Mouse (Mus musculus) lung, embryonic 16.5 days (tissue): ENCODE data around the gene Zfp786. TPM values are rescaled to one million over a fixed set of nuclear protein-coding genes. Genes with fewer than 3 reads are reported as not detected.
"Not testable (repeated sequence)": the region's sequence is repeated elsewhere in the genome, so short reads cannot be mapped to it uniquely, and the experiment has no call there.

Experiments
- ATAC-seq: fragments of 200-750 bp; cut with Nextera tagmentation; 2 replicates; pipeline ENCODE4 v1.8.0; 2017; ENCODE audit warnings: low read depth, mild to moderate bottlenecking, moderate library complexity
- H3K27ac ChIP-seq: fragments of 300-500 bp; sonication (generic); 2 replicates; pipeline ENCODE4 v1.5.1; 2014; ENCODE audit warnings: mild to moderate bottlenecking, control low read depth, low read length
- H3K27me3 ChIP-seq: fragments of 300-500 bp; sonication (generic); 2 replicates; pipeline ENCODE4 v1.6.1; 2014; ENCODE audit warnings: low read depth, low read length, mixed read lengths; ENCODE audit not compliant: control insufficient read depth, insufficient read depth
- H3K36me3 ChIP-seq: fragments of 300-500 bp; sonication (generic); 2 replicates; pipeline ENCODE4 v1.6.1; 2014; ENCODE audit warnings: low read length; ENCODE audit not compliant: control insufficient read depth, insufficient read depth
- H3K4me1 ChIP-seq: fragments of 300-500 bp; sonication (generic); replicated peaks from 2 replicates; pipeline ENCODE4 v1.6.1; 2014; ENCODE audit warnings: low read length, mixed read lengths; ENCODE audit not compliant: control insufficient read depth, insufficient read depth
- H3K4me2 ChIP-seq: fragments of 300-500 bp; sonication (generic); 2 replicates; pipeline ENCODE4 v1.6.1; 2014; ENCODE audit warnings: low read depth, low read length, control low read depth
- H3K4me3 ChIP-seq: fragments of 300-500 bp; sonication (generic); 2 replicates; pipeline ENCODE4 v1.5.1; 2014; ENCODE audit warnings: mild to moderate bottlenecking, low read length, control low read depth
- H3K9ac ChIP-seq: fragments of 300-500 bp; sonication (generic); 2 replicates; pipeline ENCODE4 v1.6.1; 2014; ENCODE audit warnings: low read length, control low read depth
- H3K9me3 ChIP-seq: fragments of 300-500 bp; sonication (generic); 2 replicates; pipeline ENCODE4 v1.6.1; 2016; ENCODE audit warnings: low read length; ENCODE audit not compliant: control insufficient read depth
- WGBS: fragments of 180-500 bp; shearing (Covaris S2); extraction: QIAGEN DNeasy Blood & Tissue Kit; methylation state at CpG from one replicate; pipeline ENCODE4 v1.1.7; 2014; 5-methylcytosine and 5-hydroxymethylcytosine counted together
- polyA plus RNA-seq: library from polyadenylated mRNA; unstranded; fragments of >200 nt; fragmentation: Nextera tagmentation; extraction: Ambion mirVana; gene quantifications from 2 replicates; pipeline ENCODE4 v1.2.1, GENCODE M21; 2015

The Zfp786 gene
- polyA plus RNA-seq, 1 experiment from 2014 or later = 3.1 TPM

DNA sequence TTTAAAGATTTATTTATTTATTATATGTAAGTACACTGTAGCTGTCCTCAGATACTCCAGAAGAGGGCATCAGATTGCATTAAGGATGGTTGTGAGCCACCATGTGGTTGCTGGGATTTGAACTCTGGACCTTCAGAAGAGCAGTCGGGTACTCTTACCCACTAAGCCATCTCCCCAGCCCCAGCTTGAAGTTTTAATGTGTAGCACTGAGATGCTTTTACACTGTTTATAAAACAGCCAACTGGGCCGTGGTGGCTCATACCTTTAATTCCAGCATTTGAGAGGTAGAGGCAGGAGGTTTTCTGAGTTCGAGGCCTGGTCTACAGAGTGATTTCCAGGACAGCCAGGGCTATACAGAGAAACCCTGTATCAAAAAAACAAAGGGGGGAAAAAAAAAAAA is 27.1 kb upstream of the Zfp786 start:
- H3K4me1 ChIP-seq, H3K27me3 ChIP-seq, H3K4me2 ChIP-seq, ATAC-seq, H3K4me3 ChIP-seq, H3K27ac ChIP-seq, H3K9ac ChIP-seq, H3K9me3 ChIP-seq: not testable (repeated sequence)
- H3K36me3 ChIP-seq = peaks cover 11% of the 10 kb centered on the region
- 88% methylated on average over 3 of the region's 3 CpGs for WGBS

DNA sequence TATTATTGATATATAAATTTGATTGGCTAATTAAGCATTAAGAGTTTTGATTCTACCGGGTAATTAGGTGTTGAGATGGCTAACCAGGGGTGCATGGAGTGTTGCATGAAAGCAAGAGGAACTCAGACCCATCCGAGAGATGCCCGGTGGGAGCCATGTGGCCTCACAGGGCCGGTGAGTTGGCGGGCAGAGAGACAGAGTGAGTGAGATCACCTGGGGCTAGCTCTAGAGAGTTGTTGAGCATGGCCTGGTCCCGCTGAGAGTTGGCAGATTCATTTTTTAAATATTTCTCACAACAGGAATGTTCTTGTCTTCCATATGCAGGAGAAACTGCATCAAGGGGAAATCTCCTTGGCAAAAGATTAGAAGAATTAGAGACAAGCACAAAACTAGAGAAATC is 26.6 kb upstream of the Zfp786 start:
- 89% methylated on average over 6 of the region's 6 CpGs for WGBS
- ATAC-seq = no peak

DNA sequence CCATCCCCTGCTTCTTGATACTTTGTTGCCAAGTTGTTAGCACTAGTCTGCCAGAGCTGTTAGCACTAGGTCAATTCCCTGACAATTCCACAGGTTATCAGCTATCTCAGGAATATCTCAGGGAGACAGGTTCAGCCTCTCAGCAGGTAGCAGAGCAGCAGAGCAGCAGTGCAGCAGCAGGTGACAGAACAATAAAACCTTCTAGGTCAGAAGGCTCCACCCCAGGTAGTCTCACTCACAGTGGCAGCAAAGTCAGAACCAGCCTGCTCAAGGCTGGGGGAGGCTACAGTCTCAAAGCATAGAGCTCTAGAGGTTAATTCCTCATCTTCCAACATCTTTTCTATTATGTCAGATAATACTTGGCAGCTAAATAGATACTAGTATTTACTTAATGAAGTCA is 15.1 kb upstream of the Zfp786 start:
- ATAC-seq = no peak
- Histone ChIP-seq H3K27me3 (no peaks in the 10 kb centered on the region), H3K4me1 (no peaks in the 10 kb centered on the region), H3K9ac (no peak overlapping the region), H3K9me3 (no peaks in the 10 kb centered on the region), H3K36me3 (no peaks in the 10 kb centered on the region; the same call in 1 of the 2 replicates), H3K27ac (no peak overlapping the region), H3K4me3 (no peak overlapping the region), H3K4me2 (no peak overlapping the region)

More for the DNA sequence above, 26.6 kb upstream of the Zfp786 start:
- H3K27ac ChIP-seq = no peak overlapping the region
- H3K9me3 ChIP-seq = no peaks in the 10 kb centered on the region
- no peak overlapping the region for H3K9ac ChIP-seq
- no peak overlapping the region for H3K4me3 ChIP-seq
- H3K4me2 ChIP-seq = no peak overlapping the region
- H3K36me3 ChIP-seq = peaks cover 11% of the 10 kb centered on the region
- H3K4me1 ChIP-seq = no peaks in the 10 kb centered on the region
- H3K27me3 ChIP-seq = no peaks in the 10 kb centered on the region

DNA sequence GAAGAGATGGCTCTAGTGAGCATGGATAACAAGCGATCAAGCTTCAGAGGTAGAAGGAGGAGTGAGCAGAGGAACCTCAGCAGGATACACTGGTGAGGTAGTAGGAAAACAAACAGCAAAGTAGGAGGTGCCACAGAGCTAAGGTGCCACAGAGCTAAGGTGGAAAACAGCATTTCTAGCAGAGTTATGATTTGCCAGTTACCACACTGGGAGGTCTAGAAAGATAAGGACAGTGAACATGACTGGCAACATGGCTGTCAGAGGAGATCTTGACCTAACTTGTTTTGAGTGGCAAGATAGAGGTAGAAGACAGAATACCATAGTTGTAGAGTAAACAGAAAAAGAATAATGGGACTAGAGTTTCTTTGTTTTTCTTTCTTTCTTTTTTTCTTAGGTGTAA is 11.7 kb upstream of the Zfp786 start:
- 0 out of 2 replicates have a peak, but pooled peaks cover 5% of the 10 kb centered on the region for H3K4me1 ChIP-seq
- H3K9me3 ChIP-seq = no peaks in the 10 kb centered on the region
- 78% methylated on average over 1 of the region's 1 CpGs for WGBS
- H3K9ac ChIP-seq = no peak overlapping the region
- H3K27me3 ChIP-seq = no peaks in the 10 kb centered on the region
- no peak overlapping the region for H3K4me2 ChIP-seq
- no peak overlapping the region for H3K4me3 ChIP-seq
- no peak overlapping the region for H3K27ac ChIP-seq
- ATAC-seq = no peak
- H3K36me3 ChIP-seq = peaks cover 4% of the 10 kb centered on the region

DNA sequence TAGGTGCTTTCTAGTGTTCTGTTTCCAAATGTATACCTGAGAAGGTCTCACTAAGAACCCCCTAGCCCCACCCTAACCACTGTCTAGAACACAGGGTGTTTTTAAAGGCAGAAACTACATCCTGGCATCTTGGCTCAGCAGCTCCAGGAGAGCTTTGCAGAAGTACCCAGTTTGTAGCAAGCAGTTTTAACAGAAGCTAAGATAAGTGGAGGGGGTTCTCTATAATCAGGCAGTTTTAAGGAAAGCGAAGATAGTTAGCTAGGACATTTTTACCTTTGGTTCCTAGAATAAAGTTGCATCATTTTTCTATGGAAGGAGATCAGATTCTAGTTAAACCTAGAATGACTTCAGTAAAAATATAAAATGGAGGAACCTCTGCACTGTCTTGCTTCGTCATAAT is 11.2 kb upstream of the Zfp786 start:
- Histone ChIP-seq H3K9me3 (no peaks in the 10 kb centered on the region), H3K36me3 (peaks cover 4% of the 10 kb centered on the region), H3K9ac (no peak overlapping the region), H3K4me2 (no peak overlapping the region), H3K4me1 (0 out of 2 replicates have a peak, but pooled peaks cover 5% of the 10 kb centered on the region), H3K27me3 (no peaks in the 10 kb centered on the region), H3K27ac (no peak overlapping the region), H3K4me3 (no peak overlapping the region)
- 92% methylated on average over 2 of the region's 2 CpGs for WGBS
- no peak for ATAC-seq

DNA sequence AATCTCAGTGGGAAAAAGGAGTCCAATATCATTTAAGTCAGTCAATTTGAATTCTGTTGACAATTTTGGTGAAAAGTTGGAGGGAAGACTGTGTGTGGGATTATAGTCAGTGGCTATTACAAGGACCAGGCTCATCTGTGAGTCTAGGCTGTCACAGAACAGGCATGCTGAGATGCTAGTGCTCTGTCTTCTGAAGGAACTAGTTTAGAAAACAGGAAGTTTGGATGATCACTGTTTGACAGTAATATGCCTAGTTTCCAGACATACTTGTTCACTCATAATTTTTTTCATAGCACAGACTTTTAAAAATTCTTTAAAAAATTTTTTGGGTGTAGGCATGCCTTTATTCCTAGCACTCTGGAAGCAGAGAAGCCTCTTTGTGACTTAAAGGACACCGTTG is 10.4 kb upstream of the Zfp786 start:
- H3K9ac ChIP-seq = no peak overlapping the region
- no peak overlapping the region for H3K27ac ChIP-seq
- H3K36me3 ChIP-seq = peaks cover 4% of the 10 kb centered on the region
- no peaks in the 10 kb centered on the region for H3K27me3 ChIP-seq
- H3K4me2 ChIP-seq = no peak overlapping the region
- H3K4me3 ChIP-seq = no peak overlapping the region
- 95% methylated on average over 1 of the region's 1 CpGs for WGBS
- H3K4me1 ChIP-seq = peaks cover 8% of the 10 kb centered on the region
- ATAC-seq = no peak
- H3K9me3 ChIP-seq = no peaks in the 10 kb centered on the region

DNA sequence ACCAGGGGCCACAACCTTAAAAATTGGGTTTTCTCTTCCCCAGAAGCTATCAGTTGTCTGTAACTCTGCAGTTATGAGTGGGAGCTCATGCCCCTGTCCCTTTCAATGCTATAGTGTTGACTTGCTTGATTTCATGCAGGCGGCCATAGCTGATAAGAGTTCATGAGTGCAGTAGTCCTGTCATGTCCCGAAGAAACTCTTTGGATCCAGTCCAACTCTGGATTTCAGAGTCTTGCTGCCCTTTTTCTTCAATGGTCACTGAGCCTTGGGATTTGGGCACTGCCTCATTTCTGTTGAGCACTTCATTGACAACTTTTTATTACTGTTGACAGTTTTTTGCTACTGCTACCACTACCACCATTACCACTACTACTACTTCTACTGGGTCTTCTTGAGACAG is 7.0 kb upstream of the Zfp786 start:
- Histone ChIP-seq H3K4me3 (no peak overlapping the region), H3K27ac (no peak overlapping the region), H3K36me3 (peaks cover 4% of the 10 kb centered on the region), H3K27me3 (no peaks in the 10 kb centered on the region), H3K4me2 (no peak overlapping the region), H3K9ac (no peak overlapping the region), H3K9me3 (no peaks in the 10 kb centered on the region), H3K4me1 (peaks cover 8% of the 10 kb centered on the region)
- no peak for ATAC-seq
- 45% methylated on average over 2 of the region's 2 CpGs for WGBS

DNA sequence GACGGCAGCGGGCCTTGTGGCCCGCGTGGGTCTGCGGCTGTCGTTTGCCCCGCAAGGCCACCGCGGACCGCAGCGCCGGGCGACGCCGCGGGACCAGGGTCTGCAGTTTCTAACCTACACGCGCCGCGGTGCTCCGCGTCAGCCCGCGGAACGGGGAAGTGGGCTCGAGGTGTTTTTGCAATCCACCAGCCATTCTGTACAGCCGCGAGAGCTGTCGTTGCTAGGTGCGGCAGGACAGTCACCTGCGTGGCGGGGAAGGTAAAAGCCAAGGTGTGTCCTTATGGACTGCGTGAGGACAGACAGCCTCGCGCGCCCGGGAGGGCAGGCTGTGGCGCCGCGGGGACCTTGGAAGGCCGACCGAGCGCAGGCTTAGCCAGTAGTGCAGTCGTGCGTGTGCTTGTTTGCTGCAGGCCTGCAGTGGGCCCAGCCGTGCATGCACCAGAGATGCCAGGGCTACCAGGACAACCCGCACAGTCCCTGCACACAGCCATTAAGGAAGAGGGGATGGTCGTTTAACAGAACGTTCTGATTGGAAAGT is 5.4 kb upstream of the Zfp786 start:
- Histone ChIP-seq H3K4me1 (peaks cover 8% of the 10 kb centered on the region), H3K4me2 (peak overlapping the region; percentile 62), H3K27me3 (no peaks in the 10 kb centered on the region), H3K9ac (peak overlapping the region; percentile 97), H3K9me3 (no peaks in the 10 kb centered on the region), H3K4me3 (peak overlapping the region; percentile 96), H3K27ac (peak overlapping the region; percentile 96), H3K36me3 (peaks cover 4% of the 10 kb centered on the region)
- under 1% methylated on average over 48 of the region's 49 CpGs for WGBS
- ATAC-seq = peak; percentile 76

DNA sequence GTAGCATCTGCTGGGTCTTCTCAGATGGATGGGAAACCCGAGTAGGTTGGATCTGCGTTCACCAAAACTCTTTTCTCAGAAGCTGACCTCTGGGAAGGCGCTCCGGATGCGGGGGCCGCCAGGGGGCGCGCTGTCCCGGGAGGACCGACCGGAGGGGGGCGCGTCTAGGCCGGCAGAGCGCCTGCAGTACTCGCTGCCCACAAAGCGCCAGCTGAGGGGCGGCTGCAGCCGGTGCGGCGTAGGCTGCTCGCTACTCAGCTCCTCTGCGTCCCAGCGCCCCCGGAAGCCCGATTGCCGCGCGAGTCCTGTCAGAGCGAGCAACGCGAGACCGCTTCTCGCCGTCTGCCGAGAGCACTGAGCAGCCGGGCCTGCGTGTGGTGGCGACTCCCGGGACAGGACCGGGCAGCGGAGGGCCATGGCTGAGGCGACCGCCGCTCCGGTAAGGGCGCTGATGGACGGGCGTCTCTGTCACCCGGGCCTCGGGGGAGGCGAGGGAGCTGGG is 4.9 kb upstream of the Zfp786 start, which contains the start of gene Zfp398:
Gene Zfp398 (plus strand): TSS at position 180 of the 502 bp plus-strand sequence.
- peak; percentile 97 for ATAC-seq
- H3K9ac ChIP-seq = peak within 1 kb of the TSS; percentile 97
- no peaks in the 10 kb centered on the region for H3K27me3 ChIP-seq
- peak within 1 kb of the TSS; percentile 62 for H3K4me2 ChIP-seq
- WGBS = under 1% methylated on average over 50 of the region's 52 CpGs
- H3K27ac ChIP-seq = peak within 1 kb of the TSS; percentile 96
- H3K4me1 ChIP-seq = peaks cover 11% of the 10 kb centered on the region
- no peaks in the 10 kb centered on the region for H3K9me3 ChIP-seq
- peak within 1 kb of the TSS; percentile 96 for H3K4me3 ChIP-seq
- H3K36me3 ChIP-seq = peaks cover 4% of the 10 kb centered on the region
